In genomic region chr2:113115248-113115896, GRCm38 (mm10) we compare ENCODE assay signal across 20 mouse cellular contexts.
DNase-seq lines count a peak whose midpoint lies in the region; ATAC-seq and TF ChIP-seq lines count a peak whose summit lies in the region.
"Had no signal": no experiment of that assay in that cellular context is flagged by ENCODE, and none has a peak within 500 bp of the region (broad histone marks: within the 10 kb centered on the region; RNA-seq: fewer than 3 reads in every experiment).

No protein-coding gene starts in this region.

- no peaks in the 10 kb centered on the region for H3K79me3 ChIP-seq in C2C12 (ENCODE audit: low read depth)

- H3ac ChIP-seq in C2C12 (ENCODE audit: control insufficient read depth, insufficient read length, low read depth) = no peak overlapping the region

- H3K27ac ChIP-seq in layer of hippocampus, adult 2 months = peak overlapping the region; percentile 4; the same call in 1 of the 2 replicates
- H3K27ac ChIP-seq in limb, embryonic 14.5 days (replicated peaks; ENCODE audit: low read depth, low read length) = no peak overlapping the region
- H3K27ac ChIP-seq: forebrain, embryonic 15.5 days; hindbrain, embryonic 13.5 days; liver, embryonic 14.5 days; neural tube, embryonic 12.5 days had no signal

- no peaks in the 10 kb centered on the region for H3K4me1 ChIP-seq in limb, embryonic 14.5 days (ENCODE audit: control insufficient read depth, insufficient read depth, low read length)
- H3K4me1 ChIP-seq: forebrain, embryonic 15.5 days; hindbrain, embryonic 13.5 days; megakaryocyte, embryonic 14.5 days; neural tube, embryonic 12.5 days had no signal

- TF ChIP-seq POLR2A in limb, embryonic 14.5 days (IDR thresholded peaks at IDR 0.05; ENCODE audit: borderline replicate concordance, extremely low read depth, insufficient read depth, insufficient read length) = no peak

- no peak for TF ChIP-seq CTCF in layer of hippocampus, adult 2 months (conservative IDR thresholded peaks at IDR 0.05)
- no peak for TF ChIP-seq CTCF in C2C12 (IDR thresholded peaks at IDR 0.05; ENCODE audit: control insufficient read depth, insufficient read depth, insufficient read length)

- no peaks in the 10 kb centered on the region for H3K79me2 ChIP-seq in C2C12 (ENCODE audit: control insufficient read depth, insufficient read depth)

- H3K4me2 ChIP-seq in limb, embryonic 14.5 days (replicated peaks; ENCODE audit: low read depth, low read length, severe bottlenecking) = no peak overlapping the region
- H3K4me2 ChIP-seq: forebrain, embryonic 15.5 days; heart, embryonic 11.5 days; hindbrain, embryonic 13.5 days; neural tube, embryonic 12.5 days had no signal

- no peak overlapping the region for H3K9ac ChIP-seq in limb, embryonic 14.5 days (ENCODE audit: low read depth, low read length, severe bottlenecking)
- H3K9ac ChIP-seq: forebrain, embryonic 15.5 days; hindbrain, embryonic 13.5 days; liver, embryonic 14.5 days; neural tube, embryonic 12.5 days had no signal

- 83% methylated on average over 4 of the region's 4 CpGs for WGBS in limb, embryonic 14.5 days

- H3K4me3 ChIP-seq in layer of hippocampus, adult 2 months = no peak overlapping the region
- no peak overlapping the region for H3K4me3 ChIP-seq in C2C12 (ENCODE audit: insufficient read depth, poor library complexity, severe bottlenecking)
- H3K4me3 ChIP-seq in limb, embryonic 14.5 days (replicated peaks; ENCODE audit: low read length) = no peak overlapping the region
- H3K4me3 ChIP-seq: forebrain, embryonic 15.5 days; hindbrain, embryonic 13.5 days; megakaryocyte, embryonic 14.5 days; neural tube, embryonic 12.5 days had no signal

- ATAC-seq in limb, embryonic 14.5 days (ENCODE audit: low FRiP score, low read depth) = peak; percentile 44; the same call in 1 of the 2 replicates
- ATAC-seq in monocyte, adult 5-6 weeks (replicated peaks; ENCODE audit: insufficient number of reproducible peaks, low FRiP score, low TSS enrichment, poor library complexity, severe bottlenecking) = no peak
- ATAC-seq: forebrain, embryonic 15.5 days; lung, postnatal 0 days; midbrain, embryonic 16.5 days had no signal

- no peaks in the 10 kb centered on the region for H3K9me3 ChIP-seq in limb, embryonic 14.5 days (ENCODE audit: control insufficient read depth, low read length)
- H3K9me3 ChIP-seq: forebrain, embryonic 15.5 days; hindbrain, embryonic 13.5 days; neural tube, embryonic 12.5 days had no signal

- DNase-seq in cerebellum, adult 9-11 months = peak; percentile 11
- no peak for DNase-seq in cerebellum, adult 8-10 months
- DNase-seq in layer of hippocampus, adult 2 months (ENCODE audit: low spot score in 2 of 2) = no peak
- no peak for DNase-seq in layer of hippocampus, adult 9-11 months
- DNase-seq in limb, embryonic 14.5 days (ENCODE audit: low spot score) = no peak
- no peak for DNase-seq in testis, postnatal 10 days (ENCODE audit: low spot score)
- DNase-seq: adrenal gland, adult 8-10 months; heart, postnatal 14 days; kidney, postnatal 4 days; thymus, adult 2 months had no signal

- no peaks in the 10 kb centered on the region for H3K27me3 ChIP-seq in C2C12 (ENCODE audit: control insufficient read depth, insufficient read depth, insufficient read length)
- H3K27me3 ChIP-seq in limb, embryonic 14.5 days (ENCODE audit: control insufficient read depth, insufficient read depth, low read length) = no peaks in the 10 kb centered on the region
- H3K27me3 ChIP-seq: forebrain, embryonic 15.5 days; hindbrain, embryonic 13.5 days; megakaryocyte, embryonic 14.5 days; neural tube, embryonic 12.5 days had no signal

- H3K36me3 ChIP-seq in C2C12 (ENCODE audit: control insufficient read depth, insufficient read depth) = no peaks in the 10 kb centered on the region
- H3K36me3 ChIP-seq in limb, embryonic 14.5 days (ENCODE audit: control insufficient read depth, insufficient read depth, low read length) = no peaks in the 10 kb centered on the region
- H3K36me3 ChIP-seq: forebrain, embryonic 15.5 days; hindbrain, embryonic 13.5 days; neural tube, embryonic 12.5 days had no signal

TF ChIP-seq in C2C12, 6 proteins besides CTCF, POLR2A, EP300 and RAD21:
- TF ChIP-seq FOSL1 (IDR thresholded peaks at IDR 0.05; ENCODE audit: insufficient read depth, low read length, poor library complexity, severe bottlenecking) = no peak
- TF ChIP-seq CEBPB (IDR thresholded peaks at IDR 0.05; ENCODE audit: low read depth) = no peak
- TF ChIP-seq MYOD1 (IDR thresholded peaks at IDR 0.05; ENCODE audit: control insufficient read depth, insufficient read length, low read depth) = peak; percentile 79
